Mouse (Mus musculus): ENCODE results near the gene Smim24.

The Smim24 gene

GRCm38 (mm10) chr10:81421041-81421796 lies 28.4 kb downstream of the Smim24 start:
- no peak for DNase-seq (ENCODE audit: extremely low spot score, low spot score)

GRCm38 (mm10) chr10:81421797-81422100 lies 28.9 kb downstream of the Smim24 start:
- DNase-seq (ENCODE audit: extremely low spot score, low spot score), result no peak

GRCm38 (mm10) chr10:81422191-81422590 lies 29.3 kb downstream of the Smim24 start:
- no peak for DNase-seq (ENCODE audit: extremely low spot score, low spot score)

GRCm38 (mm10) chr10:81422661-81423217 lies 29.9 kb downstream of the Smim24 start:
- no peak for DNase-seq (ENCODE audit: extremely low spot score, low spot score)

- DNase-seq (ENCODE audit: extremely low spot score, low spot score), result no peak
Measured at GRCm38 (mm10) chr10:81423476-81424245, 30.8 kb downstream of the Smim24 start.

GRCm38 (mm10) chr10:81424246-81425051 lies 31.6 kb downstream of the Smim24 start:
- DNase-seq (ENCODE audit: extremely low spot score, low spot score), result peak; percentile 20

- DNase-seq (ENCODE audit: extremely low spot score, low spot score), result peak; percentile 22
Measured at GRCm38 (mm10) chr10:81425236-81425850, 32.5 kb downstream of the Smim24 start.

GRCm38 (mm10) chr10:81426081-81426671 lies 33.3 kb downstream of the Smim24 start:
- peak; percentile 22 for DNase-seq (ENCODE audit: extremely low spot score, low spot score)

GRCm38 (mm10) chr10:81426897-81427296 lies 34.0 kb downstream of the Smim24 start:
- DNase-seq (ENCODE audit: extremely low spot score, low spot score), result peak; percentile 27

- no peak for DNase-seq (ENCODE audit: extremely low spot score, low spot score)
Measured at GRCm38 (mm10) chr10:81427327-81427726, 34.5 kb downstream of the Smim24 start.

GRCm38 (mm10) chr10:81427804-81428506 lies 35.1 kb downstream of the Smim24 start:
- peak; percentile 13 for DNase-seq (ENCODE audit: extremely low spot score, low spot score)

GRCm38 (mm10) chr10:81428507-81428870 lies 35.6 kb downstream of the Smim24 start:
- DNase-seq (ENCODE audit: extremely low spot score, low spot score), result no peak

- DNase-seq (ENCODE audit: extremely low spot score, low spot score), result peak; percentile 13
Measured at GRCm38 (mm10) chr10:81429092-81429491, 36.2 kb downstream of the Smim24 start.

GRCm38 (mm10) chr10:81429605-81430061 lies 36.8 kb downstream of the Smim24 start:
- DNase-seq (ENCODE audit: extremely low spot score, low spot score), result peak; percentile 67

- peak; percentile 79 for DNase-seq (ENCODE audit: extremely low spot score, low spot score)
Measured at GRCm38 (mm10) chr10:81430141-81430830, 37.4 kb downstream of the Smim24 start.

GRCm38 (mm10) chr10:81430831-81431525 lies 38.1 kb downstream of the Smim24 start:
- DNase-seq (ENCODE audit: extremely low spot score, low spot score), result peak; percentile 48

- DNase-seq (ENCODE audit: extremely low spot score, low spot score), result peak; percentile 44
Measured at GRCm38 (mm10) chr10:81431526-81432168, 38.8 kb downstream of the Smim24 start.

GRCm38 (mm10) chr10:81432169-81432867 lies 39.5 kb downstream of the Smim24 start:
- DNase-seq (ENCODE audit: extremely low spot score, low spot score), result peak; percentile 14
